Mouse (Mus musculus) layer of hippocampus, adult 8-10 months (tissue): ENCODE results near the gene Gphb5. TPM values are rescaled to one million over a fixed set of nuclear protein-coding genes. Genes with fewer than 3 reads are reported as not detected.

Source experiments
- DNase-seq, 2 experiments: peaks; one replicate each; pipeline ENCODE4 v3.0.0; 2022; ENCODE audit warnings: low spot score in 2 of 2
- total RNA-seq, 4 experiments: library from RNA; stranded (reverse); gene quantifications; 2 replicates each; pipeline ENCODE4 v1.2.4; 2022

The Gphb5 gene
- total RNA-seq, 4 experiments from 2014 or later, result not detected

DNA sequence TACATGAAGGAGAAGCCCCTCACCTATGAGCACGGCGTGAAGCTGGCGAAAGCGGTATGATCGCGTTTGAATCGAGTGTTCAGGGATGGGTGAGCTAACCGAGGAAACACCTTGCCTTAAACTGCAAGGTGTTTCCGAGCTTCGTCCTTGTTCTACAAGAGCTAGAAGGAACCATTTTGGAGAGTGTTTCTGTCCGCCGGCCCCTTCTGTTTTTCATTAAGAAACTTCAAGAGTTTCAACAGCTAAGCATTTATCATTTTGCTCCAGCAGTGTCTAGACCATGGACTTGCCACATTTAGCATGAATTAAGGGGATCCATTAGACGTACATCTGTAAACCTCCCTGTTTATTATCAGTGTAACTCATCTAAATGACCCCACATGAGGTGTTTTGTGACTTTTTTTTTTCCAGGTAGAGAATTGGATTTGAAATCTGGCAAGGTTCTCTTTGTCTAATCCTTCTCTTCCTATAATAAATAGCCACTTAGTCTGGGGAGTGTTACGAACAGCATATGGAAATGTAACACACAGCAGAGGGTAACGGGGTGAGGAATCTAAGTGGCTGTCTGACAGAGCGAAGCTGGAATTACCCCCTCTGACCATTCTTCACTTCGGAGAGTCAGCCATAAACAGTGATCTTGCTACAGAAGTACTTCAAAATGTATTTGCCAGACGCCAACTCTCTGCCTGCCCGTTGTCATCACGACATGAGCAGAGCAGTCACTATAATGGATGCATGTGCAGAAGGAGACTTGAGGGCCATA lies 22.4 kb downstream of the Gphb5 start:
- DNase-seq, result no peak

DNA sequence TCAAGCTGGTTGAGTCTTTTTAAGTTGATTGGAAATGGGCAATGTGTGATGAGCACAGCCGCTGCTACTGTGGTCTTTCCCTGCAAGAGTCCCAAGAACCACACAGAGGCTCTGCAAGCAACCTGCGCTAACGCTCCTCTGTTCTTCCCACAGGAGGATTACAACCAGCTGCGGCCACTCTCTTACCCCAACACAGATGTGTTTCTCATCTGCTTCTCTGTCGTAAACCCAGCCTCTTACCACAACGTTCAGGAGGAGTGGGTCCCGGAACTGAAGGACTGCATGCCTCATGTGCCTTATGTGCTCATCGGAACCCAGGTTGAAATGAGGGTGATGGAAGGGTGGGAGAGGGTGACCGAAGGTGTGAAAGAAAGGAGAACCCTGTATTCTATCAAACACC lies 25.1 kb downstream of the Gphb5 start:
- DNase-seq, result no peak

DNA sequence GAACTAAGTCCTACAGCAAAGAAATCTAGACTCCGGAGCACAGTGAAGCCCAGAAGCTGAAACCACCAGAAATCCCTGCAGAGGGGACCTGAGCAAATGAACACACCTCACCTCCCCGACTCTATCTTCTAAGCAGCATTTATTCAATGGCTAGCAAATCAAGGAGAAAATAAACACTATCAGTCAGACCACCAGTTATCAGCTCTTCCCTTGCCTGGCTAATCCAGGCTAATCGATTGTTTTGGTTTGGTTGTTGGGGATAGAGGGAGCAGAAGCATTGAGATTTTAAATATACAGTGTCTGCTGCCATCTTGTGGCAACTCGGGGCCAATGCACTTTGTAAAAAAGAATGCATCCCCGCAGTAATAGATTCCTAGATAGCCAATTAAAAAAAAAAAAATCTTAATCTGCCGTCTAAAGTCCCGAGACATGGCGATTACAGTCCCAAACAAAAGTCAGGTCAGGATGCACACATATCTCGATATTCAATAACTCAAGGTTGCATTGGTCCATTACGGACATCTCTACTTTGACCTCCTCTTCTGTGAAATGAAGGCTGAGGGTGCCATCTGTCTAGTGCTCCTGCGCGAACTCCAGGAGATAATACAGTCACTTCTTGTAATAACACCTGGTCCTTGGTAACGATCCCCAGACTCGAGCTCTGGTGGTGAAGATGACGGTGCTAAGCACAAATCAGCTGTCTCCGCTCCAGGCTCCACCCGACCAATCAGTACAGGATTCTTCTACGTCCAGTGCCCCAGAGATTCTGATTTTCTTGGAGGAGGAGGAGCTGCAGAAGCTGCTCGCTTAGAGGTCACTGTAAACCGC lies 27.1 kb downstream of the Gphb5 start:
- peak; percentile 40 to 67 for DNase-seq

DNA sequence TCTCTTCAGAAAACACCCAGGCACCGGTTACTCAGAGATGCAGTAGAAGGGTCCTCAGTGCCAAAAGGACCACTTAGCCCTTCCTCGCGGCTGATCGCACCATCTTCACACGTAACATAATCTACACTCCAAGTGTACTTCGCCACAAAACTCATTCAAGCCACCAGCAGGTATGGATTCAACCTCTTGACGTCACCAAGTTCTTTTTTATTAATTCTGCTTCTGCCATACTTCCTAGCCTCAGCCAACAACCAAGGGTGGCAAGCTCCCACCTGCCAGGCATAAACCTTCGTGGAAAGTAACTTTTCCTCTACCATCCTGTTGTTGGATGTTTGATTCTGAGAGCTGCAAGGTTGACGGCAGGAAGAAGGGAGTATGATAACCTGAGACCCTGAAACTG lies 28.1 kb downstream of the Gphb5 start:
- DNase-seq, result no peak

DNA sequence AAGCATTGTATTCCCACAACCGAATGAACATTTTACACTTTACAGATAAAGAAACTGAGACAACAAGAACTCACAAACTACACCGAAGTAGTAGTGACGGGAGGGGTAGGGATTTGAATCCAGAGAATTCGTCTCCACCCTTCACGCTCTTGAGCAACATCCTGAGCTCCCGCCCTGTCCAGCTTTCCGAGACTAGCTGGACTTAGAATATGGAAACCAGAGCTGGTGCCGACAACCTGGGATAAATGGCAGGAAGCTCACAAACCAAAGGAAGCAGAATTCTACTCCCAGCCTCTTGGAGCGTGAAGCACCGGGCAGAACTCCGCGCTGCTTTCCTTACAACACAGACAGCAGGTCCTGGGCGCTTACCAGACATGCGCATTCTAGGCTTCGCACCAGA lies 28.7 kb downstream of the Gphb5 start:
- no peak for DNase-seq

DNA sequence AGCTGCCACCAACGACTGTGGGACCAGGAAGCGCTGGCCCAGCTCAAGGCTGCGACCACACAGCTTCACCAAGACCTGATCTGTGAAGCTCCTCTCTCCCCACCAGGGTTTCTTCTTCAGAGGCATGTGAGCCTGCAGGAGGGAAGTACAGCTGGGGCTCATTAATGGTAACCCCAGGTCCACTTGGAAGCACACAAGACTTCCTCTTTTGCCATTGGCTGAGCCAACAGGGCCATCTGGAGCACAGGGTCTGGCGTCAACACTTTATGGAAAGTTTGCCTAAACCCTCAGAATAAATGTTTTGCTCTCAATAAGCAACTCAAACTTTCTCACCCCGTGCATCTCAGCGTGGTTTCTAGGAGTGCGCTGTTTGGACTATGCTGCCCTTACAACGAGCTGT lies 29.4 kb downstream of the Gphb5 start:
- DNase-seq, result no peak

DNA sequence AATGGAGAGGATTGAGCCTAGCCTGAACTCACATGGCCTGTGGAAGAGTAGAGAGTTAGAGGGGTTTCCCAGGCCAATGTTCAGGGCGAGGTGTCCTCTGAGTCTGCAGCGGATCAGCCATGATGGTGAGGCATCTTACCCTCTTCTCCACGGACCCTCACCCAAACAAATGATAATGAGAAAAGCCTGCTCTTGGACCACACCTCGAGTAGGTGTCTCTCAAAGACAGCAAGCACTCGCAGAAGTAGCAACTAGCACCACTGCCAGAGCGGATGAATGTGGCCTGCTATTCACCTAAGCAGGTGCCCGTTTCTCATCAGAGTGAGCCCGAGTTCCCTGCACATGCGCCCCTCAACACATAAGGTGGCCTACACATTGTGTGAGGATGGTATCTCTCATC lies 29.9 kb downstream of the Gphb5 start:
- no peak for DNase-seq

DNA sequence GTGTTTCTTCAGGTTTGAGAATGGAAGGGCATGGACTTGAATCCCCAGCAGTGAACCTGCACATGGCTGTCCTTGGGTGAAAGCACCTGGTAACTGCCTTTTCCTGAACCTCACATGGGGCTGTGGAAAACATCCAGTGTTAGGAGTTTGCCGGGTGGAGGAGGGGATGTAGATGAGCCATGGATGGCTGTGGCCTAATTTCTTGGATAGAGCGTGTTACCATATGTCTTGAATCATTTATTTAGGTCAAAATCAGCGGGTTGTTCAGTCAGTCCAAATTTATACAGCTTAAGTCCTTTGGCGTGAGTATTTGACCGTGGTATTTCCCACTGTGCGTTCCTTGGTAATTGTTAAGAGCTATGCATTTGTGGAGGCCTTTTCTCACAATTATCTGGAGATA lies 40.5 kb downstream of the Gphb5 start:
- DNase-seq, result no peak

DNA sequence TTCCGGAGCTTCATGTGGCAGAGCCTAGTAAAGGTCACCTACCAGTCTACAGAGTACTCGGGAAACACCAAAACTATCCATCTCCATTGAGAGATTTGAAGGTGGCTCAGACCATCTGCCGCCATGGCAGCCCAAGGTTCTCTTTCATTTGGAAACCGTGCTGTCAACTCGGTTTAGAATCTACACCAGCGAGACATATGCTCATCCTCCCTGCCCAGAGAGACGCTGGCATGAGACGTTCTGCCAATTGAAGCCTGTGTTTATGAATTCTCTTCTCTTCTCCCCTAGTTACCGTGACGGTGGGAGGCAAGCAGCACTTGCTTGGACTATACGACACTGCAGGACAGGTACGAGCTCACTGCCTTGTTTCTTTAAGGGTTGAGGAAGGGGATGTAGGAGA lies 41.5 kb downstream of the Gphb5 start:
- DNase-seq, result peak in 1 of 2 experiments; percentile 20

DNA sequence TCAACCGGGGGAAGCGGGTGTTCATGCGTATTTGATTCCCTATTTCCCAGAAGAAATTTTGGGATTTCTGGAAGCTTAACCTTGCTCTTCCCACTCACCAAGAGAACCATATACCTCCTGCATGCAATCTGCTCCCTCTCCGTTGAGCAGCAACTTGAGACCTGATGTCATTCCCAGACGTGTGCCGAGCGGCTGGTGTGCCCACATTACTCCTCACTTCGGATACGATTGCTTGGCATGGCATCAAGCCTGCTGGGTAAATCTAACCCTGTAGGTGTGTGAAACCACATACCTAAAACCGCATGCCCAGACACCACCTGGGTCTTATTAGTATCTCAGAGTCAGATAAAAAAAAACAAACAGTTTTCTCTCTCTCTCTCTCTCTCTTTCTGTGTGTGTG lies 42.1 kb downstream of the Gphb5 start:
- no peak for DNase-seq

DNA sequence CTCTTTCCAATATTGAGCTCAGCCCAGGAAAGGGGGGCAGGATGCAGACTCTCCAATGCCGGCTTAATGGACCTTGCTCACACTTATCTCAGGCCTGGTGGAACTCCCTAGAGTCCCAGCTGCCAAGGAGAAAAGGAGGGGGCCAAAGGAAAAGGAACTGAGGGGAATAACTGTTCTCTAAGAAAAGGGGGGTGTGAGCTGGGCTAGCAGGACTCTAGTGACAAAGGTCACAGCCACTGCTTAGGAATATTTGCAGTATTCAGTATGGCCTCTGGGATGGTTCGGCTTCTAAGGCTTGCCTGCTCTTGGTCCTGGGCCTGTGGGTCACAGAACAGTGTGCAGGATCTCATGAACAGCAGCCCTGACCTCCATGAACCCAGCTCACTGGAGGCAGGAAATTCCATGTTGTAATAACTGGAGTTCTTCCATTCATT lies 47.1 kb downstream of the Gphb5 start:
- DNase-seq, result no peak

DNA sequence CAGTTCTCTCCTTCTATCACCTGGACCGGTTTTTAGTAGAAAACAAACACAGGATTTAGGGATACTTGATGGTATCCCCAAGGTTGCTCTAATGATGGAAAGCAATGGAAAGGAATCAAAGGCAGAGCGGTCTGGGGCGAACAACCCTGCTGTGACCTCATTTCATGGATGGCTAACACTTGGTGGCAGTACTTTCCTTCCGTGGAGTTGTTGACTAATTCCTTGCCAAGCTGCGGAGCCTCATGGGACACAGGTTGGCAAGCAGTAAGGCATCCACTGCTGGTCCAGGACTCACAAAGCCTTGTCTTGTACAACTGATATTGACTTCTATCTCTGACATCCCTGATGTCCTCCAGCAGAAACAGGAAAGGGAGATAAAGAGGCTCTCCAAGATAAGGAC lies 48.1 kb downstream of the Gphb5 start:
- no peak for DNase-seq

DNA sequence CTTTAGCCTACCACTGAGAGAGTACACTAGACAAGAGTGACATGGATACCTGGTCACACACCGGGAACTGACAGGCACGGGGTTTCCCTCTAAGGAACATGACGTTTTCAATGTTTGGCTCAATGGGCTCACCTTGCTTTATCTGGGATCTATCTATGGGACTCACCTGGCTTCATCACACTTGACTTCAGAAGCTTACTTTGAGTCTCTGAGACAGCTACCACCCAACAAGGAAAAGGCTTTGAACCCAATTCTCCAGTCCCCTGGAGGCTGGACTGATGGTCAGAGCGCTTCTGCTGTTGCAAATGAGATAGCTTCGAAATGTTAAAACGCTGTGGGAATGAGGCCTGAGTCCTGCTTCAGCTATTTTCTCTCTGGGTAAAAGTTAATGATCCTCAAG lies 49.2 kb downstream of the Gphb5 start:
- DNase-seq, result no peak

DNA sequence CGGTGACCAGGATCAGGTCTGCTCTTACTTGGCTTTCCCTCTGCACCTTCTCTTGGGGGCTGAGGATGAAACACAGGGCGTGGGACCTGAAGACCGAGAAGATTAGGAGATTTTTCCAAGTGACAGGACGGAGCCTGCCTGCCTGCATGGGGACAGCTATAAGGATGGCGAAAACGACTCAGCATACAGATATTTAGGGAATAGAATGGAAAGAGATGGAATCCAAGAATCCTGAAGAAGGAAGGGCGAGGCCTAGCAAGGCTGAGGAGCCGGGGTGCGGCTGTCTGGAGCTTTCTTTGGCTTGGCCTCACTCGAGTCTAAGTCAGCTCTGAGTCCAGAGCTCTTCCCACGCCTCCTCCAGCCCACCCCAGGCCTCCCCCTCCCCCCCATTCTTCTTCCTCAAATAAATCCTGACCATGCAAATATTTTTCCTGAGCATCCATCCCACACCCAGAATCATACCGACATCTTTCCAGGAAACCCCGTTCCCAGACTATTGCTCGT lies 50.9 kb downstream of the Gphb5 start:
- no peak for DNase-seq

DNA sequence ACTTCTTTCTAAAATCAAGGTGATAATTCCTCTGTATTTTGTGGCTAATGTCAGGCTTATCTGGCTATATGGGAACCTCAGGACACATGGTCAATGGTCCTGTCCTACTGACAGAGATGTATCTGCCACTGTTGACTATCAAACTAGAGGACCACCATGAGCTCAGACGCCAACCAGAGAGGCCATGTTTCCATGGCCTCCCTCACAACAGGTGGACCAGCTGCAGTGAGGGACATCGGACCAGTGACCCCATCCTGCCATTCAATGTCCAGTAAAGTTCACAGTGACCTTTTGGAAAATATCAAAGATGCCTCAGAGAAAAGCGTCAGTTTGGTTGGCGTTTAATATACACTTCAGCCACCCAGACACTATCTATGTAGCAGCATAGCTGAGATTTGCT lies 52.2 kb downstream of the Gphb5 start:
- DNase-seq, result no peak

DNA sequence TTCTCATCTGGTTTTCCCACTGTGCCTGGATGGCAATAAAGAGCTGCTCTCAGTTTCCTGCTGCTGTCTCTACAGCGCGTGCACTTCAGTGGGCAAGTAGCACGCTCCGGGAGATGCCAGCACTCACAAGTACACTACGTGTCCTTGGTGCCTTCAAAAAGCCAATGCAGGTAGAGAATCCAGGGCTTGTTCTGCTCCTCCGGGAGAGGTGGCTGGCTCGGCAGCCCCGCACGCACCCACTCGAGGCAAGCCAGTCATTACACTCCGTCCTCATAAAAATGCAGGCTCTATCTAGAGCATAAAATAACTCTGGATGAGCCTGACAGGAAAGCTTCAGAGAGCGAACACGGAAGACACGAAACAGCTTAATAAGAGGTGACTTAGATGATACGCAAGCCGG lies 54.1 kb downstream of the Gphb5 start:
- DNase-seq, result no peak

Other genes with a start within 250 kb of the Gphb5 start
- 10 to 100 TPM; 11.0 to 12.2 (median 11.4) TPM for gene Kcnh5, start 239.4 kb downstream of the Gphb5 start, total RNA-seq
- 1 to 10 TPM; 3.3 to 7.8 (median 5.4) TPM for gene Rhoj, start 108.5 kb downstream of the Gphb5 start, total RNA-seq
- gene Ppp2r5e, start 179.5 kb upstream of the Gphb5 start, total RNA-seq, result 10 to 100 TPM; 71.9 to 77.1 (median 76.4) TPM